Mouse (Mus musculus): ENCODE data around the gene Zfp57. TPM values are rescaled to one million over a fixed set of nuclear protein-coding genes. Genes with fewer than 3 reads are reported as not detected.
"Not testable (repeated sequence)": the region's sequence is repeated elsewhere in the genome, so short reads cannot be mapped to it uniquely, and the experiment has no call there.

Zfp57 gene
- polyA plus RNA-seq, 1 experiment from 2014 or later: 101 TPM

- peaks cover 6% of the 10 kb centered on the region; the same call in 1 of the 2 replicates for H3K36me3 ChIP-seq (ENCODE audit: control insufficient read depth, insufficient read depth, low read length)
- peak overlapping the region; percentile 75 for H3K4me2 ChIP-seq (ENCODE audit: low read depth, severe bottlenecking)
- H3K27ac ChIP-seq (replicated peaks; ENCODE audit: low read depth, low read length): no peak overlapping the region
- peak overlapping the region; percentile 96 for H3K9ac ChIP-seq (ENCODE audit: low read length)
- no peaks in the 10 kb centered on the region for H3K4me1 ChIP-seq (ENCODE audit: control insufficient read depth, insufficient read depth, low read length)
- no peak for ATAC-seq (ENCODE audit: insufficient number of reproducible peaks, low FRiP score, low TSS enrichment, low read depth)
- no peaks in the 10 kb centered on the region for H3K27me3 ChIP-seq (ENCODE audit: control insufficient read depth, insufficient read depth, low read length)
- H3K4me3 ChIP-seq (ENCODE audit: low read depth, low read length): peak overlapping the region; percentile 75
- no peak for DNase-seq (ENCODE audit: low spot score)
- WGBS: 57% methylated on average over 4 of the region's 4 CpGs
- H3K9me3 ChIP-seq (ENCODE audit: control insufficient read depth, low read length): no peaks in the 10 kb centered on the region
Measured at GRCm38 (mm10) chr17:37003366-37003765, 2.4 kb downstream of the Zfp57 start.

GRCm38 (mm10) chr17:37008161-37008560 lies 7.2 kb downstream of the Zfp57 start:
- Histone ChIP-seq H3K4me3 (ENCODE audit: low read depth, low read length) (no peak overlapping the region), H3K9ac (ENCODE audit: low read length) (no peak overlapping the region), H3K27ac (replicated peaks; ENCODE audit: low read depth, low read length) (no peak overlapping the region), H3K4me1 (ENCODE audit: control insufficient read depth, insufficient read depth, low read length) (no peaks in the 10 kb centered on the region), H3K27me3 (ENCODE audit: control insufficient read depth, insufficient read depth, low read length) (no peaks in the 10 kb centered on the region), H3K4me2 (ENCODE audit: low read depth, severe bottlenecking) (no peak overlapping the region), H3K36me3 (ENCODE audit: control insufficient read depth, insufficient read depth, low read length) (peaks cover 10% of the 10 kb centered on the region; the same call in 1 of the 2 replicates), H3K9me3 (ENCODE audit: control insufficient read depth, low read length) (no peaks in the 10 kb centered on the region)
- no peak for DNase-seq (ENCODE audit: low spot score)
- 93% methylated on average over 6 of the region's 6 CpGs for WGBS
- no peak for ATAC-seq (ENCODE audit: insufficient number of reproducible peaks, low FRiP score, low TSS enrichment, low read depth)

- DNase-seq (ENCODE audit: low spot score): no peak
- Histone ChIP-seq H3K27me3 (ENCODE audit: control insufficient read depth, insufficient read depth, low read length) (no peaks in the 10 kb centered on the region), H3K4me1 (ENCODE audit: control insufficient read depth, insufficient read depth, low read length) (no peaks in the 10 kb centered on the region), H3K9ac (ENCODE audit: low read length) (no peak overlapping the region), H3K36me3 (ENCODE audit: control insufficient read depth, insufficient read depth, low read length) (peaks cover 10% of the 10 kb centered on the region; the same call in 1 of the 2 replicates), H3K4me3 (ENCODE audit: low read depth, low read length) (no peak overlapping the region), H3K27ac (replicated peaks; ENCODE audit: low read depth, low read length) (no peak overlapping the region), H3K9me3 (ENCODE audit: control insufficient read depth, low read length) (no peaks in the 10 kb centered on the region), H3K4me2 (ENCODE audit: low read depth, severe bottlenecking) (no peak overlapping the region)
- 95% methylated on average over 17 of the region's 17 CpGs for WGBS
- ATAC-seq (ENCODE audit: insufficient number of reproducible peaks, low FRiP score, low TSS enrichment, low read depth): no peak
Measured at GRCm38 (mm10) chr17:37009460-37010042, 8.6 kb downstream of the Zfp57 start.

GRCm38 (mm10) chr17:37011719-37012118 lies 10.8 kb downstream of the Zfp57 start:
- no peaks in the 10 kb centered on the region for H3K27me3 ChIP-seq (ENCODE audit: control insufficient read depth, insufficient read depth, low read length)
- H3K4me3 ChIP-seq (ENCODE audit: low read depth, low read length): no peak overlapping the region
- no peak overlapping the region for H3K4me2 ChIP-seq (ENCODE audit: low read depth, severe bottlenecking)
- H3K4me1 ChIP-seq (ENCODE audit: control insufficient read depth, insufficient read depth, low read length): no peaks in the 10 kb centered on the region
- no peak overlapping the region for H3K9ac ChIP-seq (ENCODE audit: low read length)
- no peak for ATAC-seq (ENCODE audit: insufficient number of reproducible peaks, low FRiP score, low TSS enrichment, low read depth)
- DNase-seq (ENCODE audit: low spot score): no peak
- 83% methylated on average over 3 of the region's 3 CpGs for WGBS
- H3K27ac ChIP-seq (replicated peaks; ENCODE audit: low read depth, low read length): no peak overlapping the region
- no peaks in the 10 kb centered on the region for H3K9me3 ChIP-seq (ENCODE audit: control insufficient read depth, low read length)
- peaks cover 6% of the 10 kb centered on the region; the same call in 1 of the 2 replicates for H3K36me3 ChIP-seq (ENCODE audit: control insufficient read depth, insufficient read depth, low read length)

DNA sequence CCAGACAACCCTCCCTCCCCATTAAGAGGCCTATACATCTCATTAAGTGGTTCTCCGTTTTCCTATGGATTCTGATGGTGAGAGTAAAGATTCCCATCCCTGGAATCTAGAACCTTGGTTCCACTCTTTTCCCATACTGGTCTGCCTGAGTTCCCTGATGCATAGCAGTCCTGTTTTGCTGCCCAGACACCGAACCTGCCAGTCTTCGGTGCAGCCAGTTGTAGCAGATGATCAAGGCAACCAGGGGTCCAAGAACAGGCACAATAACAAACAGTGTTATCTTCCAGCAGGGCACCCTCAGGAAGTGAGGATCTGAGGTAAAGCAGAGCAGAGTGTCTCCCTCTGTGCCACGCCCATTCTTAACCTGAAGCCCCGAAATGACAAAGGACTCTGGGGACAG lies 11.2 kb downstream of the Zfp57 start:
- no peak overlapping the region for H3K9ac ChIP-seq (ENCODE audit: low read length)
- no peaks in the 10 kb centered on the region for H3K27me3 ChIP-seq (ENCODE audit: control insufficient read depth, insufficient read depth, low read length)
- ATAC-seq (ENCODE audit: insufficient number of reproducible peaks, low FRiP score, low TSS enrichment, low read depth): no peak
- 68% methylated on average over 5 of the region's 5 CpGs for WGBS
- H3K27ac ChIP-seq (replicated peaks; ENCODE audit: low read depth, low read length): no peak overlapping the region
- H3K4me1 ChIP-seq (ENCODE audit: control insufficient read depth, insufficient read depth, low read length): no peaks in the 10 kb centered on the region
- DNase-seq (ENCODE audit: low spot score): no peak
- peaks cover 6% of the 10 kb centered on the region; the same call in 1 of the 2 replicates for H3K36me3 ChIP-seq (ENCODE audit: control insufficient read depth, insufficient read depth, low read length)
- H3K9me3 ChIP-seq (ENCODE audit: control insufficient read depth, low read length): no peaks in the 10 kb centered on the region
- H3K4me2 ChIP-seq (ENCODE audit: low read depth, severe bottlenecking): no peak overlapping the region
- no peak overlapping the region for H3K4me3 ChIP-seq (ENCODE audit: low read depth, low read length)

DNA sequence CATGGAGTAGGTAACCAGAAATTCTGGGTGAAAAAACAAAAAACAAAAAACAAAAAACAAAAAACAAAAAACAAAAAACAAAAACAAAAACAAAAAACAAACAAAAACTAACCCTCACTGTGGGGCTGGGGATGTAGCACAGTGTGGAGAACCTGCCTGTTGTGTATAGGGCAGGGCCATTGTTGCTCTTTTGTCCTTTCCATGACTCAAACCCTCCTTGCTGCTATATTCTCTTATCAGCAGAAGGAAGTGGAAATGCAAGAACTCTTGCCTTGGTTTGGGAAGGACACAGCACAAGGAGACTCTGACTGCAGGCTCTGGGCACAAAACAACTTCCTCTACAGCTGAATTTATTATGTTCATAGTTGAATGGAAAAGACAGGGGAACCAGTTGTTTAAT lies 15.4 kb downstream of the Zfp57 start:
- Histone ChIP-seq H3K9me3 (ENCODE audit: control insufficient read depth, low read length) (no peaks in the 10 kb centered on the region), H3K27ac (replicated peaks; ENCODE audit: low read depth, low read length) (no peak overlapping the region), H3K4me1 (ENCODE audit: control insufficient read depth, insufficient read depth, low read length) (no peaks in the 10 kb centered on the region), H3K4me3 (ENCODE audit: low read depth, low read length) (no peak overlapping the region), H3K9ac (ENCODE audit: low read length) (no peak overlapping the region), H3K4me2 (ENCODE audit: low read depth, severe bottlenecking) (no peak overlapping the region), H3K27me3 (ENCODE audit: control insufficient read depth, insufficient read depth, low read length) (no peaks in the 10 kb centered on the region), H3K36me3 (ENCODE audit: control insufficient read depth, insufficient read depth, low read length) (no peaks in the 10 kb centered on the region)
- no peak for DNase-seq (ENCODE audit: low spot score)
- no peak for ATAC-seq (ENCODE audit: insufficient number of reproducible peaks, low FRiP score, low TSS enrichment, low read depth)

- no peak for ATAC-seq (ENCODE audit: insufficient number of reproducible peaks, low FRiP score, low TSS enrichment, low read depth)
- no peaks in the 10 kb centered on the region for H3K27me3 ChIP-seq (ENCODE audit: control insufficient read depth, insufficient read depth, low read length)
Measured at GRCm38 (mm10) chr17:37018328-37018727, 17.4 kb downstream of the Zfp57 start.

DNA sequence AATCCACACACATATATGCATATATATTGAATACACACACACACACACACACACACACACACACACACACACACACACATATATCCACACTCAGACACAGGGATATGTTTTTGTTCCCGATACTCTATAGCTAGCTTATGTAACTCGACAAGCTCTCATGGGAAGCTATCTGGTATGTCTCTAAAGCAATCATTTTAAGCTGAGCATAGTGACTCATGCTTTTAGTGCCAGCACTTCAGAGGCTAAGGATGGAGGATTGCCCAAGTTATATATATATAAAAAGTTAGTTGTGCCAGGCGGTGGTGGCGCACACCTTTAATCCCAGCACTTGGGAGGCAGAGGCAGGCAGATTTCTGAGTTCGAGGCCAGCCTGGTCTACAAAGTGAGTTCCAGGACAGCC lies 18.3 kb downstream of the Zfp57 start:
- not testable (repeated sequence) for H3K9ac ChIP-seq (ENCODE audit: low read length); H3K4me1 ChIP-seq (ENCODE audit: control insufficient read depth, insufficient read depth, low read length); H3K36me3 ChIP-seq (ENCODE audit: control insufficient read depth, insufficient read depth, low read length); H3K9me3 ChIP-seq (ENCODE audit: control insufficient read depth, low read length); H3K27me3 ChIP-seq (ENCODE audit: control insufficient read depth, insufficient read depth, low read length); H3K4me2 ChIP-seq (ENCODE audit: low read depth, severe bottlenecking); H3K4me3 ChIP-seq (ENCODE audit: low read depth, low read length); DNase-seq (ENCODE audit: low spot score); H3K27ac ChIP-seq (replicated peaks; ENCODE audit: low read depth, low read length); ATAC-seq (ENCODE audit: insufficient number of reproducible peaks, low FRiP score, low TSS enrichment, low read depth)
- WGBS: 91% methylated on average over 5 of the region's 5 CpGs

More at GRCm38 (mm10) chr17:37018328-37018727, 17.4 kb downstream of the Zfp57 start:
- H3K36me3 ChIP-seq (ENCODE audit: control insufficient read depth, insufficient read depth, low read length): no peaks in the 10 kb centered on the region
- no peak overlapping the region for H3K4me3 ChIP-seq (ENCODE audit: low read depth, low read length)
- H3K27ac ChIP-seq (replicated peaks; ENCODE audit: low read depth, low read length): no peak overlapping the region
- H3K4me2 ChIP-seq (ENCODE audit: low read depth, severe bottlenecking): no peak overlapping the region
- no peaks in the 10 kb centered on the region for H3K9me3 ChIP-seq (ENCODE audit: control insufficient read depth, low read length)
- no peaks in the 10 kb centered on the region for H3K4me1 ChIP-seq (ENCODE audit: control insufficient read depth, insufficient read depth, low read length)
- 81% methylated on average over 3 of the region's 3 CpGs for WGBS
- no peak for DNase-seq (ENCODE audit: low spot score)
- no peak overlapping the region for H3K9ac ChIP-seq (ENCODE audit: low read length)
